Mouse (Mus musculus) MEL (cell line): ENCODE data around the gene Stx1a. TPM values are rescaled to one million over a fixed set of nuclear protein-coding genes. Genes with fewer than 3 reads are reported as not detected.

Experiments used
- DNase-seq: peaks from one replicate; pipeline ENCODE4 v3.0.0; 2011; ENCODE audit warnings: low read depth, low spot score
- H3K27ac ChIP-seq: 2 replicates; pipeline ENCODE4 v1.5.1; 2012; ENCODE audit warnings: low read depth, mild to moderate bottlenecking, control low read depth, low read length, moderate library complexity; ENCODE audit not compliant: control insufficient read depth
- H3K27me3 ChIP-seq, 2 experiments: fragments of 150-350 bp in 1 of 2; sonication (generic) in 1 of 2; 2 replicates each; pipeline ENCODE4 v1.6.1; 2012; ENCODE audit warnings: low read length in 2 of 2, mild to moderate bottlenecking in 2 of 2, improper control_type of control experiment in 1 of 2, moderate library complexity in 1 of 2; ENCODE audit not compliant: insufficient read depth in 2 of 2, control insufficient read depth in 1 of 2
- H3K36me3 ChIP-seq, 2 experiments: 2 replicates each; pipeline ENCODE4 v1.6.1; 2012 to 2014; ENCODE audit warnings: low read length in 2 of 2, improper control_type of control experiment in 1 of 2, inconsistent platforms in 1 of 2, mild to moderate bottlenecking in 1 of 2; ENCODE audit not compliant: insufficient read depth in 2 of 2, control insufficient read depth in 1 of 2
- H3K4me1 ChIP-seq, 2 experiments: fragments of 150-350 bp in 1 of 2; sonication (generic) in 1 of 2; 2 replicates each; pipeline ENCODE4 v1.6.1; 2012; ENCODE audit warnings: low read length in 2 of 2, improper control_type of control experiment in 1 of 2, mild to moderate bottlenecking in 1 of 2; ENCODE audit not compliant: insufficient read depth in 2 of 2, control insufficient read depth in 1 of 2
- H3K4me3 ChIP-seq, 2 experiments: fragments of 150-350 bp in 1 of 2; sonication (generic) in 1 of 2; 2 replicates each; pipeline ENCODE4 v1.5.1; 2012; ENCODE audit warnings: low read depth in 2 of 2, low read length in 2 of 2, mild to moderate bottlenecking in 2 of 2, moderate library complexity in 2 of 2, control low read depth in 1 of 2, improper control_type of control experiment in 1 of 2; ENCODE audit not compliant: control insufficient read depth in 1 of 2, insufficient read depth in 1 of 2
- H3K79me2 ChIP-seq: 2 replicates; pipeline ENCODE4 v1.6.1; 2012; ENCODE audit warnings: mild to moderate bottlenecking, low read length, moderate library complexity; ENCODE audit not compliant: control insufficient read depth, poor library complexity, insufficient read depth
- H3K9ac ChIP-seq: 2 replicates; pipeline ENCODE4 v1.6.1; 2012; ENCODE audit warnings: low read depth, mild to moderate bottlenecking, control low read depth, low read length, moderate library complexity; ENCODE audit not compliant: control insufficient read depth, poor library complexity, severe bottlenecking
- H3K9me3 ChIP-seq: fragments of 150-350 bp; sonication (generic); replicated peaks from 2 replicates; pipeline ENCODE4 v1.6.1; 2012; ENCODE audit warnings: mild to moderate bottlenecking, low read length, improper control_type of control experiment, moderate library complexity; ENCODE audit not compliant: insufficient read depth
- BHLHE40 ChIP-seq: IDR thresholded peaks from 2 replicates; pipeline ENCODE4 v1.6.1; 2012; ENCODE audit warnings: low read depth, mild to moderate bottlenecking, inconsistent platforms, low read length, improper control_type of control experiment, borderline replicate concordance
- CHD1 ChIP-seq: IDR thresholded peaks from 2 replicates; pipeline ENCODE4 v1.6.1; 2012; ENCODE audit warnings: low read depth, mild to moderate bottlenecking, inconsistent platforms, low read length, improper control_type of control experiment
- ELF1 ChIP-seq: IDR thresholded peaks from 2 replicates; pipeline ENCODE4 v1.6.1; 2014; ENCODE audit warnings: low read depth, mild to moderate bottlenecking, inconsistent platforms, low read length, improper control_type of control experiment, moderate library complexity
- EP300 ChIP-seq, 2 experiments: IDR thresholded peaks; 2 replicates each; pipeline ENCODE4 v1.6.1; 2011; ENCODE audit warnings: improper control_type of control experiment in 2 of 2, low read length in 2 of 2, low read depth in 1 of 2, mild to moderate bottlenecking in 1 of 2
- GABPA ChIP-seq: IDR thresholded peaks from 2 replicates; pipeline ENCODE4 v1.6.1; 2012; ENCODE audit warnings: low read depth, mild to moderate bottlenecking, inconsistent platforms, low read length, improper control_type of control experiment, moderate library complexity
- HCFC1 ChIP-seq: IDR thresholded peaks from 2 replicates; pipeline ENCODE4 v1.6.1; 2012; ENCODE audit warnings: low read depth, mild to moderate bottlenecking, inconsistent platforms, low read length, improper control_type of control experiment, moderate library complexity
- MAX ChIP-seq: IDR thresholded peaks from 2 replicates; pipeline ENCODE4 v1.6.1; 2011; ENCODE audit warnings: low read length, improper control_type of control experiment
- MAZ ChIP-seq: IDR thresholded peaks from 2 replicates; pipeline ENCODE4 v1.6.1; 2012; ENCODE audit warnings: low read depth, mild to moderate bottlenecking, inconsistent platforms, low read length, improper control_type of control experiment
- MXI1 ChIP-seq: IDR thresholded peaks from 2 replicates; pipeline ENCODE4 v1.6.1; 2011; ENCODE audit warnings: mild to moderate bottlenecking, low read depth, low read length, improper control_type of control experiment
- MYB ChIP-seq: IDR thresholded peaks from 2 replicates; pipeline ENCODE4 v1.6.1; 2011; ENCODE audit warnings: mild to moderate bottlenecking, low read depth, low read length, improper control_type of control experiment
- MYC ChIP-seq: IDR thresholded peaks from 2 replicates; pipeline ENCODE4 v1.6.1; 2011; ENCODE audit warnings: low read depth, mild to moderate bottlenecking, low read length, improper control_type of control experiment, moderate library complexity
- POLR2A ChIP-seq, 2 experiments: IDR thresholded peaks; 2 replicates each; pipeline ENCODE4 v1.6.1; 2011 to 2012; ENCODE audit warnings: low read length in 2 of 2, mild to moderate bottlenecking in 2 of 2, control low read depth in 1 of 2, improper control_type of control experiment in 1 of 2, low read depth in 1 of 2, moderate library complexity in 1 of 2; ENCODE audit not compliant: control insufficient read depth in 1 of 2, insufficient read depth in 1 of 2, poor library complexity in 1 of 2
- POLR2AphosphoS2 ChIP-seq: IDR thresholded peaks from 2 replicates; pipeline ENCODE4 v1.6.1; 2011; ENCODE audit warnings: low read length, improper control_type of control experiment
- RCOR1 ChIP-seq: IDR thresholded peaks from 2 replicates; pipeline ENCODE4 v1.6.1; 2012; ENCODE audit warnings: low read depth, mild to moderate bottlenecking, inconsistent platforms, low read length, improper control_type of control experiment
- SIN3A ChIP-seq: IDR thresholded peaks from 2 replicates; pipeline ENCODE4 v1.6.1; 2012; ENCODE audit warnings: low read length, improper control_type of control experiment, inconsistent platforms
- SMC3 ChIP-seq: IDR thresholded peaks from 2 replicates; pipeline ENCODE4 v1.6.1; 2011; ENCODE audit warnings: low read depth, low read length, improper control_type of control experiment
- TAL1 ChIP-seq: IDR thresholded peaks from 2 replicates; pipeline ENCODE4 v1.6.1; 2012; ENCODE audit warnings: mild to moderate bottlenecking, inconsistent platforms, low read length, moderate library complexity, mixed read lengths
- TBP ChIP-seq: IDR thresholded peaks from 2 replicates; pipeline ENCODE4 v1.8.0; 2011; ENCODE audit warnings: low read depth, low read length, improper control_type of control experiment
- ZC3H11A ChIP-seq: IDR thresholded peaks from 2 replicates; pipeline ENCODE4 v1.6.1; 2012; ENCODE audit warnings: low read depth, mild to moderate bottlenecking, inconsistent platforms, low read length, improper control_type of control experiment
- ZKSCAN1 ChIP-seq: IDR thresholded peaks from 2 replicates; pipeline ENCODE4 v1.6.1; 2012; ENCODE audit warnings: low read depth, mild to moderate bottlenecking, inconsistent platforms, low read length, improper control_type of control experiment, moderate library complexity
- polyA plus RNA-seq, 2 experiments: library from polyadenylated mRNA; stranded (reverse) in 1 of 2; unstranded in 1 of 2; fragments of >175 nt in 1 of 2; fragments of >200 nt in 1 of 2; gene quantifications; 2 replicates each; pipeline versions ENCODE4 v1.2.1 to v1.2.4; 2012; ENCODE audit warnings: low replicate concordance in 2 of 2, low read depth in 1 of 2; ENCODE audit not compliant: insufficient read length in 2 of 2, insufficient read depth in 1 of 2, missing spikeins in 1 of 2
- total RNA-seq: library from RNA; depleted of rRNA; stranded (reverse); fragments of 300-350 nt; gene quantifications from 2 replicates; pipeline ENCODE4 v1.2.3, GENCODE M21; 2012

Gene Stx1a
- total and polyA plus RNA-seq, 3 experiments: 3.3 to 6.0 TPM; not detected in 1

DNA sequence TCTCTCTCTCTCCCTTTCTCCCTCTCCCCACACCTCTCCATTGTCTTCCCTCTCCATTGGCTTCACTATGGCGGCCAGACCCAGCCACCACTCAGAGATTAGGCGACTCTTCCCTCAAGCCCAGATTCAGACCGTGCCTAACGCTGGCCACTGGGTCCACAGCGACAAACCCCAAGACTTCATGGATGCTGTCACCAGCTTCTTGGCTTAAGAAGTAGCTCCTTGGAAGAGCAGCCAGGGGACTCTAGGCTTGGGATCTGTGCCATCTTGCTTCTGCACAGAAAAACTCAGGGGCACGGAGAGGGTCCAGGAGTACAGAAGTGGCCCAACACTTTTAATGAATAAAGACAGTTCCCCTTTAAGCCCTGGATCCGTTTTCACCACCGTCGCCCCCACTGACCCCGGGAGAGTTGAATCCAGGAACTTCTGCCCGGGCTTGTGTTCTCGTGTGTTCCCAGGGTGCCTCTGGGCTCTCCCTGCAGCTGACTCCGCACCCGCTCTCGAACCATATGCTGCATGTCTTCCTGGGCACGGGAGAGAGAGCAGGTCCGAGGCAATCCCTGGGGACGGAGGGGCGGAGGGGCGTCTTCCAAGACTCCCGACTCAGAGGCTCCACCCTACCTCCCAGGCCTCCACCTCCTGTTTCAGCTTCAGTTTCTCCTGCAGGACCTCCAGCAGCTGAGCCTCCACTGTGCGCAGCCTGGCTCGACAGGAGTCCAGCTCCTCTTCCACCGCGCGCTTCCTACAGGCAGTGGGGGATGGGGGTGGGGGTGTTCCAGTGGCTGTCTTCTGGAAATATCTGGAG is 11.3 kb upstream of the Stx1a start:
- Histone ChIP-seq H3K9me3 (no peaks in the 10 kb centered on the region), H3K27me3 (no peaks in the 10 kb centered on the region), H3K79me2 (peaks cover 5% of the 10 kb centered on the region; the same call in 1 of the 2 replicates), H3K9ac (no peak overlapping the region), H3K36me3 (peaks cover 0 to 3% of the 10 kb centered on the region in 2 experiments; a peak in 2 of 4 replicates), H3K4me3 (no peak overlapping the region), H3K4me1 (peaks cover 2 to 14% of the 10 kb centered on the region in 2 experiments; a peak in 3 of 4 replicates), H3K27ac (no peak overlapping the region)
- no peak for DNase-seq
- no peak for TF ChIP-seq SMC3
- TF ChIP-seq ZC3H11A: no peak
- TF ChIP-seq MYB: no peak
- TF ChIP-seq MYC: no peak
- TF ChIP-seq HCFC1: no peak
- TF ChIP-seq MAX: no peak
- TF ChIP-seq EP300 (IDR thresholded peaks at IDR 0.05; ENCODE audit: low read depth in 1 of 2, low read length in 2 of 2): no peak
- no peak for TF ChIP-seq SIN3A
- no peak for TF ChIP-seq MXI1
- TF ChIP-seq ELF1: no peak
- no peak for TF ChIP-seq TAL1
- TF ChIP-seq MAZ: no peak
- no peak for TF ChIP-seq CHD1
- TF ChIP-seq ZKSCAN1: no peak
- no peak for TF ChIP-seq TBP
- TF ChIP-seq POLR2A (IDR thresholded peaks at IDR 0.05; ENCODE audit: control insufficient read depth in 1 of 2, insufficient read depth in 1 of 2, low read depth in 1 of 2, low read length in 2 of 2, poor library complexity in 1 of 2): no peak
- no peak for TF ChIP-seq BHLHE40
- TF ChIP-seq POLR2AphosphoS2: no peak
- no peak for TF ChIP-seq RCOR1
- no peak for TF ChIP-seq GABPA
